ENCODE assay signal across 14 mouse cellular contexts in the genomic region with DNA sequence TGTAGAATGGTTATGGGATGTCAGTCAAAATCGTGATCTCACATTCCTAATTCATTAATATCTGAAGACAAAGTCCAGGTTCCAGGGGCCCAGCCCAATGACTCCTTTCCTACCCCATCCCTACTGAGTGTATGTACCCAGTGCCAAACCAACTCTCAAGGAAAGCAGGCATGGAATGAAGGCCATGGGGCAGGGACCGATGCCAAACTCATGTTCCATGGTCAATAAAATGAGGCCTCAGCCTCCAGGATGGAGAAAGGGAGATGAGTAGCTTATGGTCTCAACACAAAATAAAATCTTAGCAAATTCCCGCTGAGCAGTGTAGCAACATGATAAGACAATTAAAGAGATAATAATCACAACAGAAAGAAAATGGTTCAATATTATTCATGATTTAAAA.
"Had no signal": no experiment of that assay in that cellular context is flagged by ENCODE, and none has a peak within 500 bp of the region (broad histone marks: within the 10 kb centered on the region; RNA-seq: fewer than 3 reads in every experiment).

No protein-coding gene starts in this region.

- DNase-seq: gastrocnemius, adult 2 months; gastrocnemius, postnatal 10 days; gastrocnemius, postnatal 25 days; heart, adult 2 months; heart, postnatal 36 days; kidney, adult 11 months; kidney, adult 2 months; kidney, adult 9 months; kidney, postnatal 14 days; kidney, postnatal 36 days; layer of hippocampus, adult 9-11 months; layer of hippocampus, postnatal 36 days; left cerebral cortex, postnatal 4 days; lung, adult 18-20 months had no signal
